Mouse (Mus musculus) heart, embryonic 10.5 days (tissue): ENCODE data around the gene Gm8180. TPM values are rescaled to one million over a fixed set of nuclear protein-coding genes. Genes with fewer than 3 reads are reported as not detected.

Experiments
- polyA plus RNA-seq: library from polyadenylated mRNA; unstranded; fragments of >200 nt; fragmentation: Nextera tagmentation; extraction: Ambion mirVana; gene quantifications from 2 replicates; pipeline ENCODE4 v1.2.1, GENCODE M21; 2016

Gene Gm8180
- polyA plus RNA-seq, 1 experiment from 2014 or later = not detected

Other genes with a start within 250 kb of the Gm8180 start
- not detected in 2 replicates for gene Gm5799, start 241.2 kb downstream of the Gm8180 start, polyA plus RNA-seq
- not detected in 2 replicates for gene Gm17654, start 205.6 kb downstream of the Gm8180 start, polyA plus RNA-seq
- not detected in 2 replicates for gene Gm10375, start 176.7 kb downstream of the Gm8180 start, polyA plus RNA-seq
- not detected in 2 replicates for gene Gm8165, start 107.5 kb downstream of the Gm8180 start, polyA plus RNA-seq
- gene Gm7324, start 86.9 kb downstream of the Gm8180 start, polyA plus RNA-seq = 0.42 and 0.90 TPM in 2 replicates
- not detected in 2 replicates for gene Gm16506, start 57.3 kb downstream of the Gm8180 start, polyA plus RNA-seq
- 0.11 and 0.16 TPM in 2 replicates for gene Gm6526, start 36.9 kb downstream of the Gm8180 start, polyA plus RNA-seq
- gene Ear1, start 90.8 kb upstream of the Gm8180 start, polyA plus RNA-seq = not detected in 2 replicates
- not detected in 2 replicates for gene Ear10, start 138.8 kb upstream of the Gm8180 start, polyA plus RNA-seq
- gene Gm8113, start 140.6 kb upstream of the Gm8180 start, polyA plus RNA-seq = 25.2 and 25.6 TPM in 2 replicates
- gene Ang5, start 172.3 kb upstream of the Gm8180 start, polyA plus RNA-seq = not detected in 2 replicates
- gene Ang6, start 217.5 kb upstream of the Gm8180 start, polyA plus RNA-seq = not detected in 2 replicates